Mouse (Mus musculus) forebrain, embryonic 14.5 days (tissue): Measurements from ENCODE around the gene Nfya. TPM values are rescaled to one million over a fixed set of nuclear protein-coding genes. Genes with fewer than 3 reads are reported as not detected.

Source experiments
- ATAC-seq: fragments of 200-750 bp; cut with Nextera tagmentation; 2 replicates; pipeline ENCODE4 v1.8.0; 2017; ENCODE audit warnings: mild to moderate bottlenecking, moderate library complexity
- DNase-seq: peaks from one replicate; pipeline ENCODE4 v3.0.0-alpha.2; 2015; ENCODE audit warnings: low spot score
- H3K27ac ChIP-seq: fragments of 300-500 bp; sonication (generic); 2 replicates; pipeline ENCODE4 v1.5.1; 2014; ENCODE audit warnings: low read depth, mild to moderate bottlenecking, control low read depth, low read length, moderate library complexity
- H3K27me3 ChIP-seq: fragments of 300-500 bp; sonication (generic); replicated peaks from 2 replicates; pipeline ENCODE4 v1.6.1; 2014; ENCODE audit warnings: low read length, control low read depth, mixed read lengths; ENCODE audit not compliant: control insufficient read depth, insufficient read depth
- H3K36me3 ChIP-seq: fragments of 300-500 bp; sonication (generic); 2 replicates; pipeline ENCODE4 v1.6.1; 2014; ENCODE audit warnings: low read length, control low read depth; ENCODE audit not compliant: control insufficient read depth, insufficient read depth
- H3K4me1 ChIP-seq: fragments of 300-500 bp; sonication (generic); 2 replicates; pipeline ENCODE4 v1.6.1; 2014; ENCODE audit warnings: antibody characterized with exemption, low read length, control low read depth; ENCODE audit not compliant: control insufficient read depth, insufficient read depth
- H3K4me2 ChIP-seq: fragments of 300-500 bp; sonication (generic); 2 replicates; pipeline ENCODE4 v1.6.1; 2014; ENCODE audit warnings: mild to moderate bottlenecking, control low read depth, low read length
- H3K4me3 ChIP-seq: fragments of 300-500 bp; sonication (generic); 2 replicates; pipeline ENCODE4 v1.5.1; 2014; ENCODE audit warnings: low read depth, low read length, control low read depth
- H3K9ac ChIP-seq: fragments of 300-500 bp; sonication (generic); 2 replicates; pipeline ENCODE4 v1.6.1; 2014; ENCODE audit warnings: mild to moderate bottlenecking, low read length, control low read depth, moderate library complexity
- H3K9me3 ChIP-seq: fragments of 300-500 bp; sonication (generic); replicated peaks from 2 replicates; pipeline ENCODE4 v1.6.1; 2016; ENCODE audit warnings: low read length, control low read depth, mixed read lengths; ENCODE audit not compliant: control insufficient read depth
- WGBS: fragments of 180-500 bp; shearing (Covaris S2); extraction: QIAGEN DNeasy Blood & Tissue Kit; methylation state at CpG from one replicate; pipeline ENCODE4 v1.1.7; 2014; 5-methylcytosine and 5-hydroxymethylcytosine counted together
- polyA plus RNA-seq: library from polyadenylated mRNA; unstranded; fragments of >200 nt; fragmentation: Nextera tagmentation; extraction: Ambion mirVana; gene quantifications from 2 replicates; pipeline ENCODE4 v1.2.1, GENCODE M21; 2014

The Nfya gene
- polyA plus RNA-seq, 1 experiment from 2014 or later: 20.7 TPM

DNA sequence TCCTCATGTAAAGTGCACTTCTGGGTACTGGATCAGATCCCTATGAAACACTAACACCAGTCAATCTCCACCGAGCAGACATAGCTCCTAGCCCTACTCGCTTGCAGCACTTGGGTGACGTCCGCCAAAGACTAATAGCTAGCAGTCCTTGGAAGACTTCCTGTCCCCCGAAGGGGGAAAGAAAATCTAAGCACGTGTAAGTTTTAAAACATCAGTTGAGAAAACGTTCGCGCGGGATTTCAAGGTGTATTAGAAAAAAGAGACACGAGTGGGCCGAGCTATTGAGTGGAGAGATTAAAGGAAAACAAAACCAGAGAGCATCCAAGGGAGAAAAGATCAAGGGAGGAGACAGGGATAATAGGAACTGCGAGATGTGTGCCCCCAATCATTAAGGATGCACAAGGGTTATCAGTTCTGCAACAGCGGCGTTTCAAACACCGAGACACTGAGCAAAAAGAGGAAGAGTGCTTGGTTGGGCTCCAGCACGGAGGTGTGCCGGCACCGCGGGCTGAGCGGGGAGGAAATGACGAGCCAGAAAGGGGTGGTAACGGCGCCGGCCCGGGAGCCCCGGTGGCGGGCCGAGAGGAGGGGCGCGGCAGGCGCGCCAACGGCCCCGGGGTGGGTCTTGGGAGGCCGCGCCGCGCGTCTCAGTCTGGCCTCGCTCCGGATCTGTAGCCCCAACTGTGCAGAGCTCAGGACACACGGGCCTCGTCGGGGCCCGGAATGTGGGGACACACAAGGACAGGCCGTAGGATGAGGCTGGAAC, 997 bp downstream of the Nfya start:
- Histone ChIP-seq H3K4me1 (peaks cover 20% of the 10 kb centered on the region), H3K27me3 (no peaks in the 10 kb centered on the region), H3K27ac (peak overlapping the region; percentile 100), H3K4me2 (peak overlapping the region; percentile 89), H3K36me3 (0 out of 2 replicates have a peak, but pooled peaks cover 9% of the 10 kb centered on the region), H3K9ac (peak overlapping the region; percentile 99), H3K4me3 (peak overlapping the region; percentile 87), H3K9me3 (no peaks in the 10 kb centered on the region)
- ATAC-seq: peak; percentile 27
- DNase-seq: peak; percentile 78
- under 1% methylated on average over 45 of the region's 47 CpGs for WGBS

DNA sequence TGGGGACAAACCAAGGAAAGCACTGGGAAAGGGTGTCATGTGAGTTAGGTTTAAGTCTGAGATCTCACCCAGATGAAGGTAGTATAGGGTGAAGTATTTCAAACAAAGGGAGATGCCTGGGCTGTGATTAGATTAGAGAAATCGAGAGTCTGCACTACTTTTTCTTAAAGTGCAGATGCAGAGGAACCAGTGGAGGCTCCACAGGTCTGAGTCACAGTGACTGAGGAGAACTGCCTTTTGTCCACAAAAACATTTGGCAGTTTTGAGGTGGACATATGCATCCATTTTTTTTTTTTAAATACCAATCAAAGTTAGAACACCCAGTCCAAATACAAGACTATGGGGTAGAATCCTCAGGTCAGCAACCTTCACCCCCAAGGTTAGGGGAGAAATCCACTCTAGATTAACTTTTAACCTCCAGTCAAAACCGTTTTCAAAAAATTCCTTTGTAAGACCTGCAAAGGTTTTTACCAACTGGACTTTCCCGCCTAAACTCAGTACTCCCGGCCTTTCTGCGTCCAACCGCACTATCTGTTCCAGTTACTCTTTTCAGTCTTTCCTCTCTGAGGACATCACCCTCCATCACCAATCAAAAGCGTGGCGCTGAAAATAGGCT, 1.7 kb downstream of the Nfya start:
- Histone ChIP-seq H3K27ac (peak overlapping the region; percentile 100), H3K36me3 (0 out of 2 replicates have a peak, but pooled peaks cover 9% of the 10 kb centered on the region), H3K9ac (peak overlapping the region; percentile 99), H3K9me3 (no peaks in the 10 kb centered on the region), H3K4me2 (peak overlapping the region; percentile 89), H3K4me3 (peak overlapping the region; percentile 87), H3K27me3 (no peaks in the 10 kb centered on the region), H3K4me1 (peaks cover 20% of the 10 kb centered on the region)
- ATAC-seq: no peak
- 6% methylated on average over 8 of the region's 8 CpGs for WGBS
- DNase-seq: no peak

DNA sequence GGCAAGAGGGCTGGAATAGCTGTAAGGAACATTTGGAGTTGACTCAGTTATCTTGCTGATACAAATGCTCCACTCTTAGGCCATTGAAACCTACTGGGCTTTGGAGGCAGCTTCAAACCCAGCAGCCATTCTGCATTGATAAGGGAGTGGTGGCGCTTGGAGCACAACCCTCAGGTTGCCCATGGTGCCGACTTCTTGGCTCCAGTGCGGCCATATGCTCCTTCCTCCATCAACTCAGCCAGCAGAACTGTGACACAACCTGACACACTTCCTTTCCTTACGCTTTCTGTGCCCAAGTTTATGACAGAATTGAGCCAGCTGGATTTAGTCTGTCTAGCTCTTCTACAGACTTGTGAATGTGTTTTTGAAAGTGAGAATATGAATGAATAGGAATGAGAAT, 2.6 kb downstream of the Nfya start:
- ATAC-seq (no peak), DNase-seq (peak; percentile 10)
- H3K27ac ChIP-seq: 0 out of 2 replicates have a peak overlapping the region, but pooled peaks have one; percentile 11
- H3K4me2 ChIP-seq: peak overlapping the region; percentile 89
- H3K36me3 ChIP-seq: 0 out of 2 replicates have a peak, but pooled peaks cover 4% of the 10 kb centered on the region
- peak overlapping the region; percentile 99; the same call in 1 of the 2 replicates for H3K9ac ChIP-seq
- no peaks in the 10 kb centered on the region for H3K27me3 ChIP-seq
- H3K4me3 ChIP-seq: peak overlapping the region; percentile 87; the same call in 1 of the 2 replicates
- H3K9me3 ChIP-seq: no peaks in the 10 kb centered on the region
- 79% methylated on average over 4 of the region's 4 CpGs for whole genome bisulfite sequencing
- H3K4me1 ChIP-seq: peaks cover 20% of the 10 kb centered on the region

DNA sequence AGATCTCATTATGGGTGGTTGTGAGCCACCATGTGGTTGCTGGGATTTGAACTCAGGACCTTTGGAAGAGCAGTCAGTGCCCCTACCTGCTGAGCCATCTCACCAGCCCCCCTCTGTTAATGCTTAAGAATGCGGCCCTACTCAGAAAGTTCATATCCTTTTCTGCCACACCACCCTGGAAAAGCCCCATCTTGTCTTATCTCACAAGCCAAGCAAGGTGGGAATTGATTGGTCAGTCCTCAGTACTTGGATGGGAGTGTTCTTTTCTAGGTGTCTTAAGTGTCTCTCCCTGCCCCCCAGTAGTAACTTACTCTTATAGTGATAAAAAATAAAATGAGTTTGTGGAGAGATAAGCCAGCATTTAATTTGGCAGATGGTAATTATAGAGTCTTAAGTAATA, 5.0 kb downstream of the Nfya start:
- no peaks in the 10 kb centered on the region for H3K9me3 ChIP-seq
- no peak for ATAC-seq
- no peak overlapping the region for H3K4me2 ChIP-seq

GRCm38 (mm10) chr17:48403848-48404247, 5.9 kb downstream of the Nfya start:
- WGBS: 89% methylated on average over 2 of the region's 2 CpGs
- ATAC-seq: no peak

More for the DNA sequence above, 5.0 kb downstream of the Nfya start:
- no peak for DNase-seq
- peaks cover 13% of the 10 kb centered on the region for H3K4me1 ChIP-seq
- no peak overlapping the region for H3K4me3 ChIP-seq
- no peak overlapping the region for H3K9ac ChIP-seq
- no peak overlapping the region for H3K27ac ChIP-seq
- H3K27me3 ChIP-seq: no peaks in the 10 kb centered on the region
- WGBS: 83% methylated on average over 1 of the region's 1 CpGs
- H3K36me3 ChIP-seq: peaks cover 10% of the 10 kb centered on the region

DNA sequence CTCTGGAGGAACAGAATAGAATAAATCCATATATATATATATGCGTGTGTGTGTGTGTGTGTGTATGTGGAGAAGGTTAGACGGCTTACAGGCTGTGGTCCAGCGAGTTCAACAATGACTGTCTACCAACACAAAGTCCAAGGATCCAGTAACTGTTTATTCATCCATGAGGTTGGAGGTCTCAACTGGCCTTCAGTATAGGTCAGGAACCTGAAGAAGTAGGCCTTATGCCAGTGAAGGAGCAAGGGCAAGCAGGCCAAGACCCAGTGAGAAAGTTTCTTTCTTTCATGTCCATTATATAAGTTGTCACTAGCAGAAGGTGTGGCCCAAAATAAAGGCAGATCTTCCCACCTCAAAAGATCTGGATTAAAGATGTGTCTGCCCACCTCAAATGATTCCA, 7.0 kb downstream of the Nfya start:
- no peak for ATAC-seq
- WGBS: 94% methylated on average over 3 of the region's 3 CpGs

More at GRCm38 (mm10) chr17:48403848-48404247, 5.9 kb downstream of the Nfya start:
- H3K4me3 ChIP-seq: no peak overlapping the region
- H3K27ac ChIP-seq: no peak overlapping the region
- H3K36me3 ChIP-seq: peaks cover 19% of the 10 kb centered on the region
- H3K9ac ChIP-seq: no peak overlapping the region
- H3K4me1 ChIP-seq: peaks cover 13% of the 10 kb centered on the region
- H3K4me2 ChIP-seq: no peak overlapping the region
- H3K9me3 ChIP-seq: no peaks in the 10 kb centered on the region
- no peaks in the 10 kb centered on the region for H3K27me3 ChIP-seq
- DNase-seq: no peak

DNA sequence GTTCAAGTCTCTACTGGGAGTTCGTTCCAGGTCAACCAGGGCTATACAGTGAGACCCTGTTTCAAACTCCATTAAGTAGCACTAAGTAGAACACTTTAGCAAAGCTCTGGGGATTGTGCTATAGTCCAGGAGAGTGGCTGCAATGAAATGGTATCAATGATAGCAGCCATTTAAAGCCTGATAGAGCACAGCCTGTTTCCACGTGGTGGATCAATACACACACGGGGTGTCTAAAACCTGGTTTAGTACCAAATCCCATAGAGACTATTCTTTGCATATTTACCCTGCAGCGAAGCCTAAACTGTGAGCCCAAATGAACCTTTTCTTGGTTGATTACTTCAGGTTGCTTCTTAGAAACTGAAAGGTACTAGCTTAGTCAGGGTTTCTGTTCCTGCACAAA, 8.0 kb downstream of the Nfya start:
- no peak for ATAC-seq
- Histone ChIP-seq H3K9ac (no peak overlapping the region), H3K9me3 (no peaks in the 10 kb centered on the region), H3K27me3 (no peaks in the 10 kb centered on the region), H3K4me3 (no peak overlapping the region), H3K4me2 (no peak overlapping the region), H3K4me1 (no peaks in the 10 kb centered on the region), H3K36me3 (peaks cover 34% of the 10 kb centered on the region), H3K27ac (no peak overlapping the region)
- DNase-seq: no peak
- WGBS: 92% methylated on average over 4 of the region's 4 CpGs

More for the DNA sequence above, 7.0 kb downstream of the Nfya start:
- Histone ChIP-seq H3K27ac (no peak overlapping the region), H3K4me1 (peaks cover 8% of the 10 kb centered on the region), H3K27me3 (no peaks in the 10 kb centered on the region), H3K9me3 (no peaks in the 10 kb centered on the region), H3K4me3 (no peak overlapping the region), H3K9ac (no peak overlapping the region), H3K36me3 (peaks cover 28% of the 10 kb centered on the region), H3K4me2 (no peak overlapping the region)
- no peak for DNase-seq

- DNase-seq: no peak
- no peak overlapping the region for H3K4me3 ChIP-seq
- H3K9ac ChIP-seq: no peak overlapping the region
- WGBS: 94% methylated on average over 3 of the region's 3 CpGs
- peaks cover 92% of the 10 kb centered on the region for H3K36me3 ChIP-seq
- no peaks in the 10 kb centered on the region for H3K9me3 ChIP-seq
- H3K27me3 ChIP-seq: no peaks in the 10 kb centered on the region
- ATAC-seq: no peak
- no peaks in the 10 kb centered on the region for H3K4me1 ChIP-seq
- no peak overlapping the region for H3K27ac ChIP-seq
- no peak overlapping the region for H3K4me2 ChIP-seq
Measured at GRCm38 (mm10) chr17:48392616-48393015, 17.1 kb downstream of the Nfya start.

DNA sequence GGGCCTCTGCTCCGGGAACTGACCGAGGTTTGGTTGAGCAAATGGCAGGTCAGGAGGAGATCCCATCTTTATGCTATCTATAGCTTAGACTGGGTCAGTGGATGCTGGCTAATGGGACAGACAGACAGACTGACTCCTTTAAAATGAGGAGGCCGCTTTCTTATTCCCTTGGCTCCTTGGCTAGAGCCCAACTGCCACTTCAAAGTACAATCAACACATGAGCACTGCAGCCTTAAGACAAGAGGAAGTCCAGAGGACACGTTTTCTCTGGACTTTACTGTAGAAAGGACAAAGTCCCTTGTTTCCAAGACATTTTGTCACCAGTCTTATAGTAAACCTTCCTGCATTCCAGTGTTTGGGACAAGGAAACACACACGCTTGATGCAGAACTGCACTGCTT, 18.3 kb downstream of the Nfya start:
- WGBS: 89% methylated on average over 5 of the region's 5 CpGs
- no peaks in the 10 kb centered on the region for H3K4me1 ChIP-seq
- ATAC-seq (no peak), DNase-seq (no peak)
- H3K4me3 ChIP-seq: no peak overlapping the region
- H3K36me3 ChIP-seq: peaks cover 96% of the 10 kb centered on the region
- no peaks in the 10 kb centered on the region for H3K27me3 ChIP-seq
- no peak overlapping the region for H3K9ac ChIP-seq
- H3K4me2 ChIP-seq: no peak overlapping the region
- no peaks in the 10 kb centered on the region for H3K9me3 ChIP-seq
- no peak overlapping the region for H3K27ac ChIP-seq
